ENCODE assay signal across 15 mouse cellular contexts in the genomic region with DNA sequence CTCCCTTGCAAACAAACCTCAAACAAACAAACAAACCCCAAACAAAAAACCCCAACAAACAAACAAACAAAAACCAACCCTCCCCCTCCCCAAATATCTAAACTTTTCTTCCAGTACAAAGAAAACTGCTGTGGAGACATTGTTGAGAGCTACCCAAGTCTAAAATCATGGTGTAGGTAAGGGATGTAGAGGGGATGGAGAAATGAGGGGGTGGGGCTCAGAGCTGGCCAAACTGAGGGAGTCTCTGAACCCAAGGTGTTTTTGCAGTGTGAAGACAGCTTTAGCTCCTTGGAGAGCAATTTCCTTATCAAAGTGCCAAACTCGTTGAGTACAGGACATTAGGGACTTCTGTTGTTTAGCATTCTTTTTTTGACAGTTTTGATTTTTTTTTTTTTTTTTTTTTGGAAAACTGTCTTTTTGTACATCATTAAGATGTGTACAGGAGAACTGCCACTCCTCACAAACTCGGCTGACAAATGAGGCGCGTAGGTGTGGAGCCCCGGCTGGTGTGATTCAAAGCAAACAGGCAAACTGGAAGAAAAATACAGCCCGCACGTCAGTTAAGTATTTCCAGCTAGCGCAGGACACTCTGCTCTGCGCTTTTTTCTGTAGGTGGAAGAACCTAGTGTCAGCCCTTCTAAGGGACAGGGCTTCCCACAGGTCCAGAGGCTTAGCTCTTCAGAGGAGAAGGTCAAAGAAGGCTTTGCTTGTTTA.
DNase-seq lines count a peak whose midpoint lies in the region; ATAC-seq lines count a peak whose summit lies in the region.
"Had no signal": no experiment of that assay in that cellular context is flagged by ENCODE, and none has a peak within 500 bp of the region (broad histone marks: within the 10 kb centered on the region; RNA-seq: fewer than 3 reads in every experiment).

No protein-coding gene starts in this region.

- H3K4me1 ChIP-seq in heart, embryonic 13.5 days: peaks cover 7% of the 10 kb centered on the region
- peaks cover 8% of the 10 kb centered on the region for H3K4me1 ChIP-seq in midbrain, embryonic 12.5 days
- H3K4me1 ChIP-seq in midbrain, embryonic 11.5 days (ENCODE audit: control insufficient read depth, insufficient read depth, low read length): peaks cover 4% of the 10 kb centered on the region; the same call in 1 of the 2 replicates
- H3K4me1 ChIP-seq in forebrain, embryonic 13.5 days: peaks cover 31% of the 10 kb centered on the region
- H3K4me1 ChIP-seq in limb, embryonic 13.5 days: peaks cover 12% of the 10 kb centered on the region; the same call in 1 of the 2 replicates
- H3K4me1 ChIP-seq: heart, embryonic 15.5 days had no signal

- H3K9ac ChIP-seq in heart, embryonic 13.5 days: no peak overlapping the region
- H3K9ac ChIP-seq in midbrain, embryonic 12.5 days (replicated peaks): no peak overlapping the region
- H3K9ac ChIP-seq in midbrain, embryonic 11.5 days (ENCODE audit: low read length): no peak overlapping the region
- H3K9ac ChIP-seq in forebrain, embryonic 13.5 days: no peak overlapping the region
- H3K9ac ChIP-seq in limb, embryonic 13.5 days: no peak overlapping the region
- H3K9ac ChIP-seq: heart, embryonic 15.5 days; limb, embryonic 15.5 days had no signal

- WGBS in heart, embryonic 13.5 days: 24% methylated on average over 9 of the region's 9 CpGs
- 48% methylated on average over 9 of the region's 9 CpGs for WGBS in midbrain, embryonic 12.5 days
- WGBS in midbrain, embryonic 11.5 days: 56% methylated on average over 9 of the region's 9 CpGs
- 24% methylated on average over 9 of the region's 9 CpGs for WGBS in forebrain, embryonic 13.5 days
- 11% methylated on average over 9 of the region's 9 CpGs for WGBS in limb, embryonic 13.5 days

- H3K4me3 ChIP-seq in heart, embryonic 13.5 days: no peak overlapping the region
- no peak overlapping the region for H3K4me3 ChIP-seq in midbrain, embryonic 12.5 days
- no peak overlapping the region for H3K4me3 ChIP-seq in midbrain, embryonic 11.5 days (ENCODE audit: low read depth, low read length)
- peak overlapping the region; percentile 30 for H3K4me3 ChIP-seq in forebrain, embryonic 13.5 days
- H3K4me3 ChIP-seq in limb, embryonic 13.5 days: peak overlapping the region; percentile 26; the same call in 1 of the 2 replicates
- H3K4me3 ChIP-seq: limb, embryonic 15.5 days had no signal

- no peak overlapping the region for H3K27ac ChIP-seq in heart, embryonic 13.5 days (replicated peaks)
- no peak overlapping the region for H3K27ac ChIP-seq in midbrain, embryonic 12.5 days (replicated peaks)
- H3K27ac ChIP-seq in midbrain, embryonic 11.5 days (ENCODE audit: low read depth, low read length): no peak overlapping the region
- H3K27ac ChIP-seq in forebrain, embryonic 13.5 days: no peak overlapping the region
- no peak overlapping the region for H3K27ac ChIP-seq in limb, embryonic 13.5 days
- H3K27ac ChIP-seq: heart, embryonic 15.5 days; limb, embryonic 15.5 days had no signal

- no peaks in the 10 kb centered on the region for H3K9me3 ChIP-seq in heart, embryonic 13.5 days
- H3K9me3 ChIP-seq in midbrain, embryonic 12.5 days: no peaks in the 10 kb centered on the region
- no peaks in the 10 kb centered on the region for H3K9me3 ChIP-seq in midbrain, embryonic 11.5 days (ENCODE audit: control insufficient read depth, low read length)
- H3K9me3 ChIP-seq in forebrain, embryonic 13.5 days (replicated peaks): no peaks in the 10 kb centered on the region
- no peaks in the 10 kb centered on the region for H3K9me3 ChIP-seq in limb, embryonic 13.5 days
- H3K9me3 ChIP-seq: heart, embryonic 15.5 days; limb, embryonic 15.5 days had no signal

- no peaks in the 10 kb centered on the region for H3K36me3 ChIP-seq in heart, embryonic 13.5 days
- no peaks in the 10 kb centered on the region for H3K36me3 ChIP-seq in midbrain, embryonic 12.5 days
- no peaks in the 10 kb centered on the region for H3K36me3 ChIP-seq in midbrain, embryonic 11.5 days (ENCODE audit: control insufficient read depth, insufficient read depth, low read length)
- no peaks in the 10 kb centered on the region for H3K36me3 ChIP-seq in forebrain, embryonic 13.5 days (ENCODE audit: poor library complexity, severe bottlenecking)
- H3K36me3 ChIP-seq in limb, embryonic 13.5 days: no peaks in the 10 kb centered on the region
- H3K36me3 ChIP-seq: heart, embryonic 15.5 days; limb, embryonic 15.5 days had no signal

- ATAC-seq in heart, embryonic 13.5 days (ENCODE audit: extremely low read depth, insufficient number of reproducible peaks, low FRiP score, low TSS enrichment): no peak
- no peak for ATAC-seq in midbrain, embryonic 12.5 days (ENCODE audit: low FRiP score, low read depth)
- ATAC-seq in midbrain, embryonic 11.5 days (ENCODE audit: low FRiP score): no peak
- ATAC-seq in forebrain, embryonic 13.5 days: peak; percentile 70
- ATAC-seq in limb, embryonic 13.5 days (ENCODE audit: low FRiP score, low read depth): no peak
- ATAC-seq: inflammation-experienced regulatory T-cells, adult 6 months; lung, postnatal 0 days had no signal

- DNase-seq in heart, adult 18-20 months: no peak
- DNase-seq in midbrain, embryonic 11.5 days (ENCODE audit: low spot score, missing footprints): no peak
- no peak for DNase-seq in urinary bladder, postnatal 4 days (ENCODE audit: low spot score in 2 of 2)
- DNase-seq in urinary bladder, postnatal 14 days (ENCODE audit: low spot score): no peak
- DNase-seq: cerebellum, adult 2 months; kidney, postnatal 25 days; thymus, adult 2 months had no signal

- peaks cover 11% of the 10 kb centered on the region; the same call in 1 of the 2 replicates for H3K27me3 ChIP-seq in heart, embryonic 13.5 days (replicated peaks)
- peaks cover 23% of the 10 kb centered on the region for H3K27me3 ChIP-seq in midbrain, embryonic 12.5 days
- H3K27me3 ChIP-seq in midbrain, embryonic 11.5 days (ENCODE audit: control insufficient read depth, insufficient read depth, low read length): no peaks in the 10 kb centered on the region
- H3K27me3 ChIP-seq in forebrain, embryonic 13.5 days: peaks cover 4% of the 10 kb centered on the region; the same call in 1 of the 2 replicates
- peaks cover 11% of the 10 kb centered on the region; the same call in 1 of the 2 replicates for H3K27me3 ChIP-seq in limb, embryonic 13.5 days
- H3K27me3 ChIP-seq: limb, embryonic 15.5 days had no signal

- peak overlapping the region; percentile 55 for H3K4me2 ChIP-seq in heart, embryonic 13.5 days
- peak overlapping the region; percentile 40; the same call in 1 of the 2 replicates for H3K4me2 ChIP-seq in midbrain, embryonic 12.5 days (replicated peaks)
- no peak overlapping the region for H3K4me2 ChIP-seq in midbrain, embryonic 11.5 days
- H3K4me2 ChIP-seq in forebrain, embryonic 13.5 days: peak overlapping the region; percentile 59
- H3K4me2 ChIP-seq in limb, embryonic 13.5 days (replicated peaks): peak overlapping the region; percentile 57

Comparison
In these comparisons a context has a peak if more than half of its experiments do, and no peak if none do; other contexts are left out.
1. H3K4me3 ChIP-seq: peak in forebrain, embryonic 13.5 days (single experiment) and limb, embryonic 13.5 days (single experiment); none in heart, embryonic 13.5 days (single experiment), midbrain, embryonic 12.5 days (single experiment) and midbrain, embryonic 11.5 days (single experiment).